Mouse (Mus musculus) limb, embryonic 13.5 days (tissue): ENCODE measurements around the gene Stox2. TPM values are rescaled to one million over a fixed set of nuclear protein-coding genes. Genes with fewer than 3 reads are reported as not detected.
"Not testable (repeated sequence)": the region's sequence is repeated elsewhere in the genome, so short reads cannot be mapped to it uniquely, and the experiment has no call there.

ENCODE experiments used
- ATAC-seq: fragments of 200-750 bp; cut with Nextera tagmentation; 2 replicates; pipeline ENCODE4 v1.8.0; 2017; ENCODE audit warnings: low read depth, moderate number of reproducible peaks, moderate TSS enrichment; ENCODE audit not compliant: low FRiP score
- H3K27ac ChIP-seq: fragments of 300-500 bp; sonication (generic); 2 replicates; pipeline ENCODE4 v1.5.1; 2015; ENCODE audit warnings: inconsistent platforms, mild to moderate bottlenecking, moderate library complexity
- H3K27me3 ChIP-seq: fragments of 300-500 bp; sonication (generic); 2 replicates; pipeline ENCODE4 v1.6.1; 2015; ENCODE audit warnings: mild to moderate bottlenecking, inconsistent platforms
- H3K36me3 ChIP-seq: fragments of 300-500 bp; sonication (generic); 2 replicates; pipeline ENCODE4 v1.6.1; 2015; ENCODE audit warnings: inconsistent platforms, mild to moderate bottlenecking, moderate library complexity
- H3K4me1 ChIP-seq: fragments of 300-500 bp; sonication (generic); 2 replicates; pipeline ENCODE4 v1.6.1; 2015; ENCODE audit warnings: inconsistent platforms
- H3K4me2 ChIP-seq: fragments of 300-500 bp; sonication (generic); replicated peaks from 2 replicates; pipeline ENCODE4 v1.6.1; 2015; ENCODE audit warnings: inconsistent platforms, mild to moderate bottlenecking, moderate library complexity
- H3K4me3 ChIP-seq: fragments of 300-500 bp; sonication (generic); 2 replicates; pipeline ENCODE4 v1.5.1; 2015; ENCODE audit warnings: moderate library complexity, mild to moderate bottlenecking, inconsistent platforms
- H3K9ac ChIP-seq: fragments of 300-500 bp; sonication (generic); 2 replicates; pipeline ENCODE4 v1.6.1; 2015; ENCODE audit warnings: mild to moderate bottlenecking, inconsistent platforms
- H3K9me3 ChIP-seq: fragments of 300-500 bp; sonication (generic); 2 replicates; pipeline ENCODE4 v1.6.1; 2016; ENCODE audit warnings: inconsistent platforms
- WGBS: fragments of 180-500 bp; shearing (Covaris S2); methylation state at CpG from one replicate; pipeline ENCODE4 v1.1.7; 2015; 5-methylcytosine and 5-hydroxymethylcytosine counted together
- polyA plus RNA-seq: library from polyadenylated mRNA; unstranded; fragments of >200 nt; fragmentation: Nextera tagmentation; extraction: Ambion mirVana; gene quantifications from 2 replicates; pipeline ENCODE4 v1.2.1, GENCODE M21; 2015

Gene Stox2
- 21.4 and 24.1 TPM in 2 replicates for polyA plus RNA-seq

DNA sequence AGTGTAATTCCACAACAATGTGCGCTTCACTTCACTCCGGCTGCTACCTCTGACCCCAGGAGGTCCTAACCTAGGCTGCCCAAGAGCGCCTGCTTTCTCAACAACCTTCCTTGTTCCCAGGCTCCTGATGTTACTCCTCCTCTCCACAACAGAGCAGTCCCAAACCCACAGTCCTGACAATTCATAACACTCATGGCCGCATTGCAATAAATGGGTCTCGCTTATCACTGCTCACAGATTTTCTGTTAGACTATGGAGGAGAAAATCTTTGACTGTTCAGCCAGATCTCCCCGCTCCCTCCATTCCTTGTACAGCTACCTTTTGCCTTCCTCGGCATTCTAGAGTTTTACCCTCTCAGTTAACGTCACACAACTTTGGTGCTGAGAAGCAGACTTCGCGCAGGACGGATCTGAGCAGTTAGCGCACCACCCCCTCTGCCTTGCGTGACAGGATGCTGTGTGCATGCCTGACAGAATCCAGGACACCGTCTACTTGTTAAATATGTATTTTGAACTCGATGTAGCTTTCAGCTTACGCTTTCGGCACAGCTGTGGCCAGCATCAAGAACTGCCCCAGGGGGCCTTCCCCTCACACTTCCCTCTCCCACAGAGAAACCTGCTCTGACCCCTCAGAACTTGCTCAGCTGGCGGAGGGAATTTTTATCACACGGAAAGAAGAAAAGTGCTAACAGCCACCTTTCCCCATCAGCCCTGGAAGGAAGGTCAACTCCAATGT, at the start of gene Stox2:
Gene Stox2 (minus strand): TSS at position 51 of the 735 bp plus-strand sequence.
- no peak within 1 kb of the TSS for H3K4me3 ChIP-seq
- H3K9me3 ChIP-seq = peaks cover 4% of the 10 kb centered on the region; the same call in 1 of the 2 replicates
- peaks cover 9% of the 10 kb centered on the region; the same call in 1 of the 2 replicates for H3K4me1 ChIP-seq
- no peak within 1 kb of the TSS for H3K27ac ChIP-seq
- no peaks in the 10 kb centered on the region for H3K27me3 ChIP-seq
- H3K36me3 ChIP-seq = no peaks in the 10 kb centered on the region
- H3K4me2 ChIP-seq = peak within 1 kb of the TSS; percentile 29
- peak; percentile 32; the same call in 1 of the 2 replicates for ATAC-seq
- WGBS = 67% methylated on average over 19 of the region's 19 CpGs
- no peak within 1 kb of the TSS for H3K9ac ChIP-seq

DNA sequence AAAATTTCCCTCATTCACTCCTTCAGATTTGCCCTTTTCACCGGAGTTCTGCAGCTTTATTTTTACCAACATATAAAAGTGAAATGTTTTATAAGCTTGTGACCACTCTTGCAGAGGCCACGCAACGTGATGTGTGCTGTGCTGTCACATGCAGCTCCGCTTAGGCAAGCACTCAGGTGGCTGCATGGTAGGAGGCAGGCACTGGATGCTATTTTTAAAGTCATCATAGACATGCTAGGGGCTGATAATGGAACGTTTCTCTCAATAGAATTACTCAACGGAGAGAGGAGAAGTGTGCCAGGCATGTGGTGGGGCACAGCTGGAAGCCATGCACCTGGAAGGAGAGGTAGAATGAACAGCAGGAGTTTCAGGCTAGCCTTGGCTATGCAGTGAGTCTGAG, 49.3 kb upstream of the Stox2 start:
- no peak for ATAC-seq
- Histone ChIP-seq H3K9ac (no peak overlapping the region), H3K9me3 (no peaks in the 10 kb centered on the region), H3K4me3 (no peak overlapping the region), H3K4me2 (no peak overlapping the region), H3K27ac (no peak overlapping the region), H3K4me1 (0 out of 2 replicates have a peak, but pooled peaks cover 4% of the 10 kb centered on the region), H3K36me3 (peaks cover 93% of the 10 kb centered on the region), H3K27me3 (no peaks in the 10 kb centered on the region)
- WGBS = 86% methylated on average over 6 of the region's 6 CpGs

DNA sequence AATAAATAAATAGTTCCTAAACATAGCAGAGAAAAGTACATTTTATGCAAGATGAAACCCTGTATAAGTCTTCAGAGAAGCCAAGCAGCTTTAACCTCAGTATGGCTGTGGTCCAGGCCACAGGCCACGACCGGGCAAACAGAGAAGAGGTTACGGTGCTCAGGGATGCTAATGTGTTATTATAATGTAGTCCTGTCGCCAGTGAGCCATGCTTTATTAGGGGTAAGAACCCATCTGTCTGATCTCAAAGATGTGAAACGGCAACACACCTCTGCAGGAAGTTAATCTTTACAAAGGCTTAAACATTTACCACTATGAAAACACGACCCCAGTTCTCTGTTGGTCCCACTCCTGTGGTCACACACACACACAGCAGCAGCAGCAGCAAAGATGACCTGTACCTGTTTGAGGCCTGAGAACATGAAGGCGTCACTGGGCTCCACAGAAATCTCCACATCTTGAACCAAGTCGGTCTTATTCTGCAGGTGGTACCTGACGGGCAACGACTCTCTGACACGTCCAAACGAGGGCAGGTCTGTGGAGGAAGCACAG, 48.5 kb upstream of the Stox2 start:
- no peak for ATAC-seq
- Histone ChIP-seq H3K9ac (no peak overlapping the region), H3K27ac (no peak overlapping the region)

DNA sequence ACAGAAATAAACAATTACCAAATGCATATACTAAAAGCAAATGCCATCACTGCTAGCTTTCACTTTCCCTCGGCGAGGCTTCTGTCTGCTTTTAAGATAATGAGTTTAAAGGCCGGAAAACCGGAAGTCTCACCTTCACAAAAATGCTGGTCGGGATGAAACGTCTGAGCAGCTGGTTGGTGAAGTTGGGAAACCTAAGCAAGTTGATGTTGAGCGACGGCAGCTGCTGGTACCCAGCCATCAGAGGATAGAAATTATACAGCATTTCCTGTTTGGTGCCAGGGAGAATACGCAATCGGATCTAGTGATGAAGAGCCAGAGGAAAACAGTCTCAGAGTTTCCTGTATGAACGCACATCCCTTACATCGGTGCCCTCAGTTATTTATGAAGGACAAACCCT, 46.9 kb upstream of the Stox2 start:
- 86% methylated on average over 12 of the region's 12 CpGs for WGBS
- Histone ChIP-seq H3K4me1 (0 out of 2 replicates have a peak, but pooled peaks cover 15% of the 10 kb centered on the region), H3K9me3 (no peaks in the 10 kb centered on the region), H3K4me2 (no peak overlapping the region), H3K4me3 (no peak overlapping the region), H3K36me3 (peaks cover 85% of the 10 kb centered on the region), H3K27me3 (no peaks in the 10 kb centered on the region), H3K9ac (no peak overlapping the region), H3K27ac (no peak overlapping the region)
- ATAC-seq = no peak

More for the DNA sequence above, 48.5 kb upstream of the Stox2 start:
- Histone ChIP-seq H3K27me3 (no peaks in the 10 kb centered on the region), H3K9me3 (no peaks in the 10 kb centered on the region), H3K36me3 (peaks cover 90% of the 10 kb centered on the region), H3K4me3 (no peak overlapping the region), H3K4me1 (0 out of 2 replicates have a peak, but pooled peaks cover 7% of the 10 kb centered on the region), H3K4me2 (no peak overlapping the region)
- 84% methylated on average over 12 of the region's 12 CpGs for WGBS

DNA sequence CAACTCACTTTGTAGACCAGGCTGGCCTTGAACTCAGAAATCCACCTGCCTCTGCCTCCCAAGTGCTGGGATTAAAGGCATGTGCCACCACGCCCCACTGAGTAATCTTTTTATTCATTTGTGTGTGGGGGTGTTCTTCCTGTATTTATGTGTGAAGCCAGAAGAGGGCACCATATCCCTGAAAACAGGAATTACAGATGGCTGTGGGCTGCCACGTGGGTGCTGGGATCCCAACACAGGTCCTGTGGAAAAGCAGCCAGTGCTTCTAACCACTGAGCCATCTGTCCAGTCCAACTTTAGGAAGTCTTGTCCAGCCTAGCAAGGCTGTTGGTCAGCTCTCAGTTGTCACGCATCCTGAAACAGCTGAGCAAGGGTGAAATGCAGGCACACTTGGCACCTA, 41.1 kb upstream of the Stox2 start:
- no peak for ATAC-seq
- H3K4me2 ChIP-seq = no peak overlapping the region
- H3K9me3 ChIP-seq = peaks cover 4% of the 10 kb centered on the region; the same call in 1 of the 2 replicates
- peaks cover 44% of the 10 kb centered on the region for H3K36me3 ChIP-seq
- H3K27ac ChIP-seq = no peak overlapping the region
- H3K9ac ChIP-seq = no peak overlapping the region
- H3K4me1 ChIP-seq = 0 out of 2 replicates have a peak, but pooled peaks cover 15% of the 10 kb centered on the region
- 92% methylated on average over 3 of the region's 3 CpGs for WGBS
- H3K27me3 ChIP-seq = no peaks in the 10 kb centered on the region
- no peak overlapping the region for H3K4me3 ChIP-seq

DNA sequence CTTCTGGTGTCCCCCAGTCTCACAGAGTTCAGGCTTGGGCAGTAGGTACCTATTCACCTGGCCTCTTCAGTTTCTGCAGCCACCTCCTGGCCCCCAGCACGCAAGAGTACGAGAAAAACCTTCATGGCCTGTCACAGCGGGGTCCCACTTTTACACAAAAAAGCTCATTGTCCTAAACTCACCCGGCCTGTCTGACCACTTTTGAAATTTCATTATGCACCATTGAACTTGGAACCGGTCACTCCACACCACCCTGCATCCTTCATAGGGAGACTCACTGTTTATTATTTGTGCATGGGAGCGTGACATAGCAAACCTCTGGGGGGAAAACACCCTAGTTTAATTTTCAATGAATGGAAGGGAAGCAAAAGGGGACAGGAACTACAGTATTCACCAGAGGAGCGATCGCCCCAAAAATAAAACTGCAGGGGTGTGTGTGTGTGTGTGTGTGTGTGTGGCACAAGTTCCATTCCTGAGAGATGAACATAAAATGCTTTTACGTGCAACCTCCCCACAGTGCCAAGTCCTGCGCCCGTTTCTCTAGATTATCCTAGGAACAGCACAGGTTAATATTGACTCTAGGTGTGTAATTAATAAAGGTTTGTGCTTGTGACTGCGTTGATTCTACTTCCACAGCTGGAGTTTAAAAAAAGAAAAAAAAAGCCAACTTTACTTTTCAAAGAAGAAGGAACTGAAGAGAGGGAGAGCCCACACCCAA, 36.4 kb upstream of the Stox2 start:
- WGBS = 62% methylated on average over 12 of the region's 12 CpGs
- Histone ChIP-seq H3K9ac (no peak overlapping the region), H3K4me1 (no peaks in the 10 kb centered on the region), H3K27ac (no peak overlapping the region), H3K4me3 (no peak overlapping the region), H3K27me3 (no peaks in the 10 kb centered on the region), H3K9me3 (peaks cover 4% of the 10 kb centered on the region; the same call in 1 of the 2 replicates), H3K36me3 (peaks cover 8% of the 10 kb centered on the region), H3K4me2 (no peak overlapping the region)
- ATAC-seq = no peak

DNA sequence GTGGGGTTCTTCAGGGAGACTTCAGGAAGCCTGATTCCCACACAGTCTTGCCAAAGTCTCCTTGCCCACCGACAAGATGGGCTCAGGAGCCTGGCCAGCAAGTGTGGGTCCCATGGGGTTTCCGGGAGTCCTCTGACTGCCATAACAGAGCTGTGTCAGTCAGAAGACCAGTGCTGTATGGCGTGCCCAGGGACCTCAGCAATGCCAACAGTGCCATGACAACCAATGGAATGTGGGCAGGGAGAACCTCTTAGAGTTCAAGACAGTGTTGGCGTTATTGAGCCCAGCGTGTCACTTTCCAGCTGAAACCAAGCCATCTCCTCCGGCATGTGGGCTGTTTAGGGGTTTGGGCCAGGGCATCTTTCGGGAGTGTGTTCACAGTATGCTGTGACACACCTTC, 33.9 kb upstream of the Stox2 start:
- ATAC-seq = no peak
- Histone ChIP-seq H3K4me1 (no peaks in the 10 kb centered on the region), H3K27ac (no peak overlapping the region), H3K9me3 (no peaks in the 10 kb centered on the region), H3K4me3 (no peak overlapping the region), H3K36me3 (no peaks in the 10 kb centered on the region; the same call in 1 of the 2 replicates), H3K4me2 (no peak overlapping the region), H3K27me3 (no peaks in the 10 kb centered on the region), H3K9ac (no peak overlapping the region)
- 96% methylated on average over 7 of the region's 7 CpGs for WGBS

DNA sequence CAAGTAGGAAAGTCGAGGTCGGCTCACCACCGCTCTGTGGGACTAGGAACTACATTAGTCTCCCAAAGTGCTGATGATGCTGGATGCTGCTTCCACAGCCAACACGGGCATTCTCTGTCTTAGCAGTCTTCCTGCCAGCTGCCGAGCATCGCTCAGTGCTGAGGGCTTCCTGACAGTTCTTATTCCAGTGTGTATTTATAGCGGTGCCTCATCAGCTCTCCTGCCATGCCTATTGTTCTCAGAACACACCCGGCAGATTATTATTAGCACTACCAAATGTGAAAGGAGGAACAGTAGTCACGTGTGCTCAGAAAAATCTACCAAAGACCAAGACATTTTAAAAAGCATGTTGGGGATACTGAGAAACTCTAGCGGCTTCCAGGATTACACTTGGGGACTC, 15.5 kb upstream of the Stox2 start:
- H3K27me3 ChIP-seq = no peaks in the 10 kb centered on the region
- 84% methylated on average over 10 of the region's 10 CpGs for WGBS
- peaks cover 12% of the 10 kb centered on the region for H3K9me3 ChIP-seq
- no peak overlapping the region for H3K9ac ChIP-seq
- H3K36me3 ChIP-seq = no peaks in the 10 kb centered on the region
- H3K4me2 ChIP-seq = no peak overlapping the region
- H3K4me3 ChIP-seq = no peak overlapping the region
- H3K4me1 ChIP-seq = no peaks in the 10 kb centered on the region
- no peak for ATAC-seq
- no peak overlapping the region for H3K27ac ChIP-seq

DNA sequence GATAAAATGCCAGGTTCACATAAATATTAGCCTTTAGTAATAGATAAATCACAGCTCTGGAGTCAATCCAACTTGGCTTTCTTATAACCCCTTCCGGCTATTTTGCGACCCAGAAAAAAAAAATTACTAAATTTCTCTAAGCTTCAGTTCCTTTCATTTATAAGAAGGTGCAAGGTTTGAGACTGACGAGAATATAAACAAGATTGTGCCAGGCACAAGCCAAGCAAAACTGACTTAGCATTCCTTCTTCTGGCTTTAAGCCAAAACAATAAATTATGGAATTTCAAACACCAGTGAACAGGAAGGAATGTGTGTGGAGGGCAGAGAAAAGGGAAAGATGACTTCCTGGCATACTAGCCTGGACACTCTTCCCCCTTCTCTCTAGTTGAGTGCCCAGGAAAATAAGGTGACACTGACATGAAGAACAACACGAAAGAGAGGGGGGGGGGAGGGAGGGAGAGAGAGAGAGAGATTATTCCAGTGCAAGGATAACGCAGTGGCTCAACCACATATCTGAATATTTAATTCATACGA, 13.1 kb upstream of the Stox2 start:
- ATAC-seq = no peak
- no peaks in the 10 kb centered on the region for H3K4me1 ChIP-seq
- no peak overlapping the region for H3K27ac ChIP-seq
- H3K36me3 ChIP-seq = no peaks in the 10 kb centered on the region
- WGBS = 68% methylated on average over 6 of the region's 6 CpGs
- no peaks in the 10 kb centered on the region for H3K27me3 ChIP-seq
- no peak overlapping the region for H3K4me3 ChIP-seq
- H3K9me3 ChIP-seq = peaks cover 17% of the 10 kb centered on the region
- H3K4me2 ChIP-seq = no peak overlapping the region
- no peak overlapping the region for H3K9ac ChIP-seq

DNA sequence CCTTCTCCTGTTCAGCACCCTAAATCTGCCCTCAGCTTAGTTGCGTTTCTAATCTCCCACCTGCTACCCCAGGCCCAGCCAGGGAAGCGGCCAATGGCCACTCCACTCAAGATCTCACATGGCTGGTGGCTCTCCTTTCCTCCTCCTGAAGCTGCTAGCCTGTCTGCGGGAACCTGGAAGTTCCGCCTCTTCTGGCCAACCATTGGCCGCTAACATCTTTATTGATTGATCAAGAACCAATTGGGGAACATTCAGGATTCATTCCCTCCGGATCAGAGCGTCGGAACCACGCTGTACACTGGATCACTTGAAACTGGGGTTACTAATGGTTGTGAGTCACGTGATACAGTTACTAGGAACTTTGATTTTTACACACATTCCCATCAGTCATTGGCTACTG, 12.4 kb upstream of the Stox2 start:
- H3K36me3 ChIP-seq = no peaks in the 10 kb centered on the region
- 92% methylated on average over 10 of the region's 10 CpGs for WGBS
- H3K27ac ChIP-seq = no peak overlapping the region
- peaks cover 17% of the 10 kb centered on the region for H3K9me3 ChIP-seq
- H3K4me1 ChIP-seq = no peaks in the 10 kb centered on the region
- no peak overlapping the region for H3K4me3 ChIP-seq
- no peak for ATAC-seq
- no peak overlapping the region for H3K9ac ChIP-seq
- no peak overlapping the region for H3K4me2 ChIP-seq
- H3K27me3 ChIP-seq = no peaks in the 10 kb centered on the region

DNA sequence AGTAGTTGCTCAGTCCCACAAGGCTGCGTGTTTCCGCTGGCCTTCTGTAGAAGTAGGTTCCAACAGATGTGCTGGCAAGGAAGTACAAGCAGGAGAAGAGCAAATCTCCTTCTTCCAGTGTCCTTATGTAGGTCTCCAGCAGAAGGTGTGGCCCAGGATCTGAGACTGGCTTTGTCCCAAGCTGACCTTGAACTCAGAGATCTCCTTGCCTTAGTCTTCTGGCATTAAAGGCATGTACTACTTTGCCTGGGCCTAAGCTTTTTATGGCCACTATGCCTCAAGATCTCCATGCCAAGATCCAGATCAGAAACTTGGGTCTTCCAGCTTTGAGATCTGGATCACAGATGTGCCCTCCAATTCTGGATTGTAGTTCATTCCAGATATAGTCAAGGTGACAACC, 3.0 kb upstream of the Stox2 start:
- not testable (repeated sequence) for H3K4me3 ChIP-seq, H3K27me3 ChIP-seq, H3K36me3 ChIP-seq, H3K4me1 ChIP-seq, H3K9ac ChIP-seq, ATAC-seq, H3K27ac ChIP-seq, H3K9me3 ChIP-seq, H3K4me2 ChIP-seq
- WGBS = 95% methylated on average over 2 of the region's 2 CpGs

DNA sequence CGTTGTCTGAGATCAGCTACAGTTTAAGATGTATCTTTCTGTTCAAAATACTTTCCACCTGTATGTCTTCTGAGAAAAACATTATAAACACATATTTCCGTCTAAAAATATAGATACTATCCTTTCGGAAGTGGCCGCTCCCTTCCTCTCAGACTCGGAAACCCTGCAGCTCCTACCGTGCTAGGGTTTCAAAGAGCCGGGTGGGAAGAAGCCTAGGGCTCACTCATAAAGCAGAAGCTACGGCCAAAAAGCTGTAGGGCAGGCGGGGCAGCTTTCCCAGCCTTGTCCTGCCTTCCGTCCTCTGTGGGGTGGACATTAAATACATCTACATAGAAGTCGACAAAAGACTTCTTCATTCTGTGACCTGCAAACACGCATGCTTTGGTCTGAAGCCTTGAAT, 6.9 kb downstream of the Stox2 start:
- Histone ChIP-seq H3K36me3 (no peaks in the 10 kb centered on the region), H3K4me3 (no peak overlapping the region), H3K27me3 (no peaks in the 10 kb centered on the region), H3K4me1 (peaks cover 9% of the 10 kb centered on the region; the same call in 1 of the 2 replicates), H3K9ac (no peak overlapping the region), H3K4me2 (no peak overlapping the region), H3K9me3 (no peaks in the 10 kb centered on the region), H3K27ac (no peak overlapping the region)
- ATAC-seq = no peak
- WGBS = 60% methylated on average over 12 of the region's 12 CpGs
